Mouse (Mus musculus) adrenal gland, adult 2 months (tissue): Measurements from ENCODE around the gene Laptm4a. TPM values are rescaled to one million over a fixed set of nuclear protein-coding genes. Genes with fewer than 3 reads are reported as not detected.

Experiments
- DNase-seq: peaks from one replicate; pipeline ENCODE4 v3.0.0; 2021
- long read RNA-seq: library from polyadenylated mRNA; stranded (forward); transcript quantifications from one replicate; pipeline ENCODE4 v2.0.0, GENCODE M21; 2021
- polyA plus RNA-seq: library from polyadenylated mRNA; depleted of rRNA; stranded (reverse); fragments of >200 nt; gene quantifications from 2 replicates; pipeline ENCODE4 v1.2.3, GENCODE M21; 2012; rRNA removed
- total RNA-seq, 2 experiments: library from RNA; stranded (reverse); gene quantifications; 2 replicates each; pipeline ENCODE4 v1.2.3; 2021

Laptm4a gene
- total RNA-seq (100 to 1,000 TPM; 500 to 622 TPM), polyA plus RNA-seq (243 and 281 TPM in 2 replicates)
- long read RNA-seq, transcript Laptm4a-201 (7 exons, 1,773 nt): major isoform, 402 of 450 reads
- long read RNA-seq, partial matches to known transcripts: 42 of 450 reads
- long read RNA-seq, other reads (novel, unspliced or antisense): 6 of 450 reads

- peak; percentile 100 for DNase-seq
Measured at GRCm38 (mm10) chr12:8921394-8922368, at the start of gene Laptm4a. Gene Laptm4a, plus strand, starts transcription at chr12:8921664.

GRCm38 (mm10) chr12:8875583-8875982, 45.9 kb upstream of the Laptm4a start:
- DNase-seq: peak; percentile 66

GRCm38 (mm10) chr12:8876865-8877264, 44.6 kb upstream of the Laptm4a start:
- peak; percentile 76 for DNase-seq

- peak; percentile 40 for DNase-seq
Measured at GRCm38 (mm10) chr12:8877413-8877812, 44.1 kb upstream of the Laptm4a start.

GRCm38 (mm10) chr12:8878752-8879151, 42.7 kb upstream of the Laptm4a start:
- DNase-seq: no peak

- no peak for DNase-seq
Measured at GRCm38 (mm10) chr12:8879389-8879788, 42.1 kb upstream of the Laptm4a start.

- DNase-seq: peak; percentile 60
Measured at GRCm38 (mm10) chr12:8881736-8882135, 39.7 kb upstream of the Laptm4a start.

GRCm38 (mm10) chr12:8882376-8882775, 39.1 kb upstream of the Laptm4a start:
- DNase-seq: no peak

- DNase-seq: no peak
Measured at GRCm38 (mm10) chr12:8884426-8885145, 36.9 kb upstream of the Laptm4a start.

GRCm38 (mm10) chr12:8885146-8885543, 36.3 kb upstream of the Laptm4a start:
- no peak for DNase-seq

- no peak for DNase-seq
Measured at GRCm38 (mm10) chr12:8885950-8886349, 35.5 kb upstream of the Laptm4a start.

- DNase-seq: no peak
Measured at GRCm38 (mm10) chr12:8888445-8888844, 33.0 kb upstream of the Laptm4a start.

- DNase-seq: peak; percentile 68
Measured at GRCm38 (mm10) chr12:8889117-8889665, 32.3 kb upstream of the Laptm4a start.

- DNase-seq: no peak
Measured at GRCm38 (mm10) chr12:8892876-8893532, 28.5 kb upstream of the Laptm4a start.

GRCm38 (mm10) chr12:8897140-8897539, 24.3 kb upstream of the Laptm4a start:
- no peak for DNase-seq

- no peak for DNase-seq
Measured at GRCm38 (mm10) chr12:8898879-8899785, 22.3 kb upstream of the Laptm4a start.

- DNase-seq: no peak
Measured at GRCm38 (mm10) chr12:8900107-8900698, 21.3 kb upstream of the Laptm4a start.

GRCm38 (mm10) chr12:8900919-8901663, 20.4 kb upstream of the Laptm4a start:
- DNase-seq: no peak

- no peak for DNase-seq
Measured at GRCm38 (mm10) chr12:8901934-8902333, 19.5 kb upstream of the Laptm4a start.
